Mouse (Mus musculus) heart, embryonic 13.5 days (tissue): Measurements from ENCODE around the gene Gpr183. TPM values are rescaled to one million over a fixed set of nuclear protein-coding genes. Genes with fewer than 3 reads are reported as not detected.

Experiments used
- ATAC-seq: fragments of 200-750 bp; cut with Nextera tagmentation; 2 replicates; pipeline ENCODE4 v1.8.0; 2017; ENCODE audit warnings: moderate TSS enrichment; ENCODE audit not compliant: insufficient number of reproducible peaks, low FRiP score, low TSS enrichment; ENCODE audit errors: extremely low read depth
- H3K27ac ChIP-seq: fragments of 300-500 bp; sonication (generic); replicated peaks from 2 replicates; pipeline ENCODE4 v1.5.1; 2015; ENCODE audit warnings: moderate library complexity, mild to moderate bottlenecking, inconsistent platforms
- H3K27me3 ChIP-seq: fragments of 300-500 bp; sonication (generic); replicated peaks from 2 replicates; pipeline ENCODE4 v1.6.1; 2015; ENCODE audit warnings: mild to moderate bottlenecking, inconsistent platforms
- H3K36me3 ChIP-seq: fragments of 300-500 bp; sonication (generic); 2 replicates; pipeline ENCODE4 v1.6.1; 2015; ENCODE audit warnings: mild to moderate bottlenecking, inconsistent platforms
- H3K4me1 ChIP-seq: fragments of 300-500 bp; sonication (generic); 2 replicates; pipeline ENCODE4 v1.6.1; 2015; ENCODE audit warnings: inconsistent platforms
- H3K4me2 ChIP-seq: fragments of 300-500 bp; sonication (generic); 2 replicates; pipeline ENCODE4 v1.6.1; 2015; ENCODE audit warnings: inconsistent platforms, mild to moderate bottlenecking, moderate library complexity
- H3K4me3 ChIP-seq: fragments of 300-500 bp; sonication (generic); 2 replicates; pipeline ENCODE4 v1.5.1; 2015; ENCODE audit warnings: moderate library complexity, mild to moderate bottlenecking, inconsistent platforms
- H3K9ac ChIP-seq: fragments of 300-500 bp; sonication (generic); 2 replicates; pipeline ENCODE4 v1.6.1; 2015; ENCODE audit warnings: inconsistent platforms, mild to moderate bottlenecking, moderate library complexity
- H3K9me3 ChIP-seq: fragments of 300-500 bp; sonication (generic); 2 replicates; pipeline ENCODE4 v1.6.1; 2016; ENCODE audit warnings: inconsistent platforms
- WGBS: fragments of 180-500 bp; shearing (Covaris S2); methylation state at CpG from one replicate; pipeline ENCODE4 v1.1.7; 2015; ENCODE audit warnings: mixed read lengths; 5-methylcytosine and 5-hydroxymethylcytosine counted together
- polyA plus RNA-seq: library from polyadenylated mRNA; unstranded; fragments of >200 nt; fragmentation: Nextera tagmentation; extraction: Ambion mirVana; gene quantifications from 2 replicates; pipeline ENCODE4 v1.2.1, GENCODE M21; 2015

The Gpr183 gene
- polyA plus RNA-seq, 1 experiment from 2014 or later = 2.3 TPM

DNA sequence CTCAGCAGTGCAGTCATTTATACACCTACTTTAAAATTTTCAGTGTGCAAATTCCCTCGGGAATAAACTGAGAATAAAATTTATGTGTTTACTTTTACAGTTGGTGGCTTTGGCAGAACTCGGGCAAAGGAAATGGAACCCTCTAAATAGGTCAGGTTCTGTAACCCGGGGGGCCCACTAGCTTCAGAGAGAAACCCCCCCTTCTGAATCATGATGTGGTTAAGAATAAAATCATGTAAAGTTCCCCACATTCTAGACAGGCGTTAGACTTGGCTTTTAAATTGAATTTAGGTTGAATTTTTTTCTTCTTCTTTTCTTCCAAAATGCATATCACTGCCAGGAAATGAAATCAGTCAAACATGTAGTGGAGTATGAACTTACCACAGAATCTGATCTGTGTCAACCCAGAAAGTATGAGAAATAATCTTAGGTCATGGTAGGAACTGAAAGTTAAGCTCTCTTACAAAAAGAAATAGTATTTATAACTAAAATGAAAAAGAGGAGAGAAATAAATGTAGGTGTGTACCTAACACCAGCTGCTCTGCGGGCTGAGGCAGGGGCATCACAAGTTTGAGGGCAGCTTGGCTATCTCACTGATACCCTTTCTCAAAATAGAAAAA lies 9.7 kb downstream of the Gpr183 start:
- Histone ChIP-seq H3K4me3 (no peak overlapping the region), H3K27me3 (no peaks in the 10 kb centered on the region), H3K27ac (no peak overlapping the region), H3K4me1 (peaks cover 21% of the 10 kb centered on the region), H3K36me3 (0 out of 2 replicates have a peak, but pooled peaks cover 8% of the 10 kb centered on the region), H3K9me3 (no peaks in the 10 kb centered on the region), H3K4me2 (no peak overlapping the region), H3K9ac (no peak overlapping the region)
- 80% methylated on average over 5 of the region's 5 CpGs for WGBS
- ATAC-seq = no peak

DNA sequence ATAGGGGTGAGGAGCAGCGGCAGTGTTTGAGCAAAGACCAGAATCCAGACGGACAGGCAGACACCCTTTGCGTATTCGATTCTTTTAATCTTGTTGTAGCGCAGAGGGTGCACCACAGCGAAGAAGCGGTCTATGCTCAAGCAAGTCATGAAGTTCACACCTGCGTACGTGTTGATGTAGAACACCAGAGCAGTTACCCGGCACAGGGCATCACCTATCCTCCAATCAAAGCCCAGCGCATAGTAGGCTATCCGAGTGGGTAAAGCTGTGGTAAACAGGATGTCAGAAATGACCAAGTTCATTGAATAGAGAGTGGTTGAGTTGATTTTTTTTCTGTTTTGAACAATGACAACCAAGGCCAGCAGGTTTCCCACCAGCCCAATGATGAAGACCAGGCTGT lies 10.4 kb downstream of the Gpr183 start:
- Histone ChIP-seq H3K4me2 (no peak overlapping the region), H3K9ac (no peak overlapping the region), H3K4me1 (peaks cover 21% of the 10 kb centered on the region), H3K4me3 (no peak overlapping the region), H3K27me3 (no peaks in the 10 kb centered on the region), H3K27ac (no peak overlapping the region), H3K9me3 (no peaks in the 10 kb centered on the region), H3K36me3 (0 out of 2 replicates have a peak, but pooled peaks cover 8% of the 10 kb centered on the region)
- no peak for ATAC-seq
- WGBS = 86% methylated on average over 12 of the region's 12 CpGs

- H3K36me3 ChIP-seq = 0 out of 2 replicates have a peak, but pooled peaks cover 8% of the 10 kb centered on the region
- no peaks in the 10 kb centered on the region for H3K27me3 ChIP-seq
- no peak overlapping the region for H3K27ac ChIP-seq
- H3K9ac ChIP-seq = no peak overlapping the region
- 47% methylated on average over 11 of the region's 11 CpGs for WGBS
- peaks cover 21% of the 10 kb centered on the region for H3K4me1 ChIP-seq
- ATAC-seq = no peak
- H3K4me3 ChIP-seq = no peak overlapping the region
- H3K4me2 ChIP-seq = no peak overlapping the region
- H3K9me3 ChIP-seq = no peaks in the 10 kb centered on the region
Observed at GRCm38 (mm10) chr14:121954129-121954528, 10.9 kb downstream of the Gpr183 start.

GRCm38 (mm10) chr14:121952046-121952400 lies 13.0 kb downstream of the Gpr183 start:
- Histone ChIP-seq H3K4me3 (no peak overlapping the region), H3K4me1 (peaks cover 21% of the 10 kb centered on the region), H3K9me3 (no peaks in the 10 kb centered on the region), H3K27me3 (no peaks in the 10 kb centered on the region), H3K27ac (no peak overlapping the region), H3K4me2 (no peak overlapping the region), H3K36me3 (0 out of 2 replicates have a peak, but pooled peaks cover 8% of the 10 kb centered on the region), H3K9ac (no peak overlapping the region)
- 82% methylated on average over 5 of the region's 5 CpGs for WGBS
- no peak for ATAC-seq

GRCm38 (mm10) chr14:121951399-121952045 lies 13.5 kb downstream of the Gpr183 start:
- Histone ChIP-seq H3K27ac (no peak overlapping the region), H3K9ac (no peak overlapping the region), H3K4me3 (no peak overlapping the region), H3K36me3 (0 out of 2 replicates have a peak, but pooled peaks cover 8% of the 10 kb centered on the region), H3K4me1 (peaks cover 21% of the 10 kb centered on the region), H3K4me2 (no peak overlapping the region), H3K9me3 (no peaks in the 10 kb centered on the region), H3K27me3 (no peaks in the 10 kb centered on the region)
- 53% methylated on average over 2 of the region's 2 CpGs for WGBS
- no peak for ATAC-seq

GRCm38 (mm10) chr14:121949897-121950296 lies 15.1 kb downstream of the Gpr183 start:
- no peak for ATAC-seq
- Histone ChIP-seq H3K36me3 (0 out of 2 replicates have a peak, but pooled peaks cover 8% of the 10 kb centered on the region), H3K9ac (no peak overlapping the region), H3K4me3 (no peak overlapping the region), H3K4me2 (no peak overlapping the region), H3K4me1 (peaks cover 21% of the 10 kb centered on the region), H3K27ac (no peak overlapping the region), H3K9me3 (no peaks in the 10 kb centered on the region), H3K27me3 (no peaks in the 10 kb centered on the region)
- WGBS = 81% methylated on average over 5 of the region's 5 CpGs

GRCm38 (mm10) chr14:121949436-121949835 lies 15.6 kb downstream of the Gpr183 start:
- no peak for ATAC-seq
- H3K36me3 ChIP-seq = 0 out of 2 replicates have a peak, but pooled peaks cover 4% of the 10 kb centered on the region
- H3K9ac ChIP-seq = no peak overlapping the region
- H3K4me3 ChIP-seq = no peak overlapping the region
- H3K4me1 ChIP-seq = peaks cover 19% of the 10 kb centered on the region
- H3K4me2 ChIP-seq = no peak overlapping the region
- H3K27me3 ChIP-seq = no peaks in the 10 kb centered on the region
- 89% methylated on average over 3 of the region's 3 CpGs for WGBS
- peaks cover 4% of the 10 kb centered on the region; the same call in 1 of the 2 replicates for H3K9me3 ChIP-seq
- no peak overlapping the region for H3K27ac ChIP-seq

DNA sequence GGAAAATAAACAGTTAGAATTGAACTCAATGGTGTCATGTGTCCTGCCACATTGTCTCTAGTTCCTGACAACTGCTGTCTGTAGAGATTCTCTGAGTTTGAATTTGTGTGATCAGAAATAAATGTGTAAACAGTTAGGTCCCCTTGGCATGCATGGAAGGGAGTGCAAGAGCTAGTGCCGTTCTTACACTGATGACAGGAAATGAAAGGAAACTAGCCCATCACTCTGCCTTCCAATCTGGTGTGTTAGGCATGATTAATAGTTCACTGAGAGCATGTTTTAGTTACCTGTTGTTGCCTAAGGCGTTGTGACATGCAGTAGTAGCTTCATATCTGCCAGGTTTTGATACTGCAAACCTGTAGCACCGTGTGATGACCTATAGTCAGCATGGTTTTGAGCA lies 17.0 kb downstream of the Gpr183 start:
- Histone ChIP-seq H3K27me3 (no peaks in the 10 kb centered on the region), H3K9ac (no peak overlapping the region), H3K4me3 (no peak overlapping the region), H3K4me1 (peaks cover 12% of the 10 kb centered on the region), H3K27ac (no peak overlapping the region), H3K9me3 (peaks cover 14% of the 10 kb centered on the region), H3K36me3 (0 out of 2 replicates have a peak, but pooled peaks cover under 1% of the 10 kb centered on the region), H3K4me2 (no peak overlapping the region)
- WGBS = 80% methylated on average over 3 of the region's 3 CpGs
- ATAC-seq = no peak

DNA sequence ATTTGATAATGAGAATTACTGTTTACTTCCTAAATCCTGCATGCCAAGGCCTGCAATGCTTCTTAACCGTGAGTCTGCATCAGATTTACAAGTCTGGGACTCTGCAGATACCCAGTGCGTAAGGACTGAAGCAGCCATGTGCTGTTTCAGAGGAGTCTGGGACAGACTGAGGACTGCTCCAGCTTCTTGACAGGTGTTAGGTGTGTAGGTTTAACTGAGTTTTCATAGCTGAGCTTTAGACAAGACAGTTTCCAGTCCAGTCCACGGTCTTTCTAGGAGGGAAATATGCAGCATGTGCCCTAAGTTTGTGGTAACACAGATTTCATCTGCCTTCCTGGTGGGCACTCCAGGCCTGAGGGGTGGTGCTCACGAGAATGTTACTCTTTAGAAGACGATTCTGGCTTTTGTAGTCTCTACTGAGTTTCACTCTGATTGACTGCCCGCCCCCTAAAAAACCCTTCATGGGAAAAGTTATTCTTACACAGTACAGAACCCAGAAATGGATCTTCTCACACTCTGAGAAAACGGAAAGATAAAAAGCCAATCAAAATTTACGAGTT lies 17.7 kb downstream of the Gpr183 start:
- H3K36me3 ChIP-seq = no peaks in the 10 kb centered on the region
- WGBS = 73% methylated on average over 8 of the region's 8 CpGs
- H3K4me1 ChIP-seq = peaks cover 12% of the 10 kb centered on the region
- no peak for ATAC-seq
- H3K9ac ChIP-seq = no peak overlapping the region
- H3K27me3 ChIP-seq = no peaks in the 10 kb centered on the region
- H3K27ac ChIP-seq = no peak overlapping the region
- H3K4me2 ChIP-seq = no peak overlapping the region
- peaks cover 18% of the 10 kb centered on the region for H3K9me3 ChIP-seq
- no peak overlapping the region for H3K4me3 ChIP-seq

DNA sequence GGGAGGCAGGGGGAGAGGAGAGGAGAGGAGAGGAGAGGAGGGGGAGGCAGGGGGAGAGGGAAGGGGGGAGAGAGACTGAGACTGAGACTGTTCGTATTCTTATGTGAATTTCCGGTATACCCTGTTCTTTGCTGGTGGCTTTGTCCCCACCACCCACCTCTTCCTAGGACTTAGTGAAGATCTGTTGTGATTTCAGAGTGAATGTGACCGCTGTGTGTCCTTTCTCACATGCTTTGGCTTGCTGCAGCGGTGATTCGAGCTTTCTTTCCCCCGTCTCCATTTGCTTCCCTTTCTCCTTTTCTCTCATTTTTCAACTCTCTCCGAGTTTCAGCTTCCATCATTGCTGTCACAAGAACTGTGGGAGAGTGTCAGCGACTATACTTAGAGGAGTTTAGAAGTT lies 18.3 kb downstream of the Gpr183 start:
- Histone ChIP-seq H3K36me3 (no peaks in the 10 kb centered on the region), H3K27me3 (no peaks in the 10 kb centered on the region), H3K9ac (no peak overlapping the region), H3K4me2 (no peak overlapping the region), H3K9me3 (peaks cover 18% of the 10 kb centered on the region), H3K4me3 (no peak overlapping the region), H3K4me1 (peaks cover 10% of the 10 kb centered on the region), H3K27ac (no peak overlapping the region)
- 65% methylated on average over 8 of the region's 8 CpGs for WGBS
- ATAC-seq = no peak

DNA sequence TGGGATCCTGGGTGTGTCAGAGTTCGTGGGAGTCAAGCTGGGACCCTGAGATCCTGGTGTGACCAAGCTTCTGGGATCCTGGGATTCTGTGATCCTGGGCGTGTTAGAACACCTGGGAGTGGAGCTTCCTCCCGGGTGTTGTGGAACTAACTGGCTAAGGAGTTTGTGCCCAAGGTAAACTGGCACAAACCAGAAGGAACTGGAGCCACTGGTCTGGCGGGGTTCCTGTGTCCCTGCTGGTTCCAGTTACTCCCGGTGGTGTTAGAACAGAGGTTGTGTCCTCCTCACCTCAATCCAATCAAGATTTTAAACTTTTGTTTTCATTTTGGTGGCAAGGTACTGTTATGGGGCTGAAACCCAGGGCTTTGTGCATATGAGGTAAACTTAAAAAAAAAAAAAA lies 18.9 kb downstream of the Gpr183 start:
- Histone ChIP-seq H3K4me3 (no peak overlapping the region), H3K9me3 (peaks cover 18% of the 10 kb centered on the region), H3K4me1 (peaks cover 4% of the 10 kb centered on the region), H3K9ac (no peak overlapping the region), H3K4me2 (no peak overlapping the region), H3K36me3 (no peaks in the 10 kb centered on the region), H3K27me3 (no peaks in the 10 kb centered on the region), H3K27ac (no peak overlapping the region)
- 75% methylated on average over 5 of the region's 5 CpGs for WGBS
- ATAC-seq = no peak
